Mouse (Mus musculus): Measurements from ENCODE around the gene Gm49510.

DNA sequence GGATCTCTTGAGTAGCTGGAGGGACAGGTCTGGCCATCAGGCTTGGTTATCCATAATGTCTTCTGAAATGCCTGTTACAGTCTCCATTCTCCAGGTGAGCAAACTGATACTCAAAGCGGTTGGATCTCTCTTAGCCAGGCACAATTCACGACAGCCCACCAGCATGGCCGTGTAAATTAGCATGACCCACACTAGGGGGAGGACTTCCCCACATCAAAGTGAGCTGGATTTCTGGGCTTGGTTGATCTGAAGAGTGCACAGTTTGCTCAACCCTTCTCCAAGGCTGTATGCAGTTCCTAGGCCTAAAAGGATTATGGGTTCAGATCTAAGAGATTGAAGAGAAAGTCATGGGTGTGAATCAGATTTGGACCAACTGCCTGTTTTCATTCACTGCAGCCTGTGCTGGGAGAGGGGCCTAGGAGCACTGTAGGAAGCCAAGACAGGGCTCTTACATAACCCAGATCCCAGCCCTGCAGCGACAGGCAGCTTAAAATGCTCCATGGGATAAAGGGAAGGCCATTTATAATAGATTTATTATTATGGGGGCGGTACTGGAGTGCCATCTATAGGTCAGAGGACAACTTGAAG is 27.4 kb upstream of the Gm49510 start:
- TF ChIP-seq EP300 (IDR thresholded peaks at IDR 0.05) (no peak), CTCF (IDR thresholded peaks at IDR 0.05) (peak; percentile 51)
